Mouse (Mus musculus) MEL (cell line): Measurements from ENCODE around the gene Gldc. TPM values are rescaled to one million over a fixed set of nuclear protein-coding genes. Genes with fewer than 3 reads are reported as not detected.

Experiments used
- DNase-seq: peaks from one replicate; pipeline ENCODE4 v3.0.0; 2011; ENCODE audit warnings: low read depth, low spot score
- H3K27ac ChIP-seq: 2 replicates; pipeline ENCODE4 v1.5.1; 2012; ENCODE audit warnings: low read depth, mild to moderate bottlenecking, control low read depth, low read length, moderate library complexity; ENCODE audit not compliant: control insufficient read depth
- H3K27me3 ChIP-seq, 2 experiments: fragments of 150-350 bp in 1 of 2; sonication (generic) in 1 of 2; 2 replicates each; pipeline ENCODE4 v1.6.1; 2012; ENCODE audit warnings: low read length in 2 of 2, mild to moderate bottlenecking in 2 of 2, improper control_type of control experiment in 1 of 2, moderate library complexity in 1 of 2; ENCODE audit not compliant: insufficient read depth in 2 of 2, control insufficient read depth in 1 of 2
- H3K36me3 ChIP-seq, 2 experiments: 2 replicates each; pipeline ENCODE4 v1.6.1; 2012 to 2014; ENCODE audit warnings: low read length in 2 of 2, improper control_type of control experiment in 1 of 2, inconsistent platforms in 1 of 2, mild to moderate bottlenecking in 1 of 2; ENCODE audit not compliant: insufficient read depth in 2 of 2, control insufficient read depth in 1 of 2
- H3K4me1 ChIP-seq, 2 experiments: fragments of 150-350 bp in 1 of 2; sonication (generic) in 1 of 2; 2 replicates each; pipeline ENCODE4 v1.6.1; 2012; ENCODE audit warnings: low read length in 2 of 2, improper control_type of control experiment in 1 of 2, mild to moderate bottlenecking in 1 of 2; ENCODE audit not compliant: insufficient read depth in 2 of 2, control insufficient read depth in 1 of 2
- H3K4me3 ChIP-seq, 2 experiments: fragments of 150-350 bp in 1 of 2; sonication (generic) in 1 of 2; 2 replicates each; pipeline ENCODE4 v1.5.1; 2012; ENCODE audit warnings: low read depth in 2 of 2, low read length in 2 of 2, mild to moderate bottlenecking in 2 of 2, moderate library complexity in 2 of 2, control low read depth in 1 of 2, improper control_type of control experiment in 1 of 2; ENCODE audit not compliant: control insufficient read depth in 1 of 2, insufficient read depth in 1 of 2
- H3K79me2 ChIP-seq: 2 replicates; pipeline ENCODE4 v1.6.1; 2012; ENCODE audit warnings: mild to moderate bottlenecking, low read length, moderate library complexity; ENCODE audit not compliant: control insufficient read depth, poor library complexity, insufficient read depth
- H3K9ac ChIP-seq: 2 replicates; pipeline ENCODE4 v1.6.1; 2012; ENCODE audit warnings: low read depth, mild to moderate bottlenecking, control low read depth, low read length, moderate library complexity; ENCODE audit not compliant: control insufficient read depth, poor library complexity, severe bottlenecking
- H3K9me3 ChIP-seq: fragments of 150-350 bp; sonication (generic); replicated peaks from 2 replicates; pipeline ENCODE4 v1.6.1; 2012; ENCODE audit warnings: mild to moderate bottlenecking, low read length, improper control_type of control experiment, moderate library complexity; ENCODE audit not compliant: insufficient read depth
- ELF1 ChIP-seq: IDR thresholded peaks from 2 replicates; pipeline ENCODE4 v1.6.1; 2014; ENCODE audit warnings: low read depth, mild to moderate bottlenecking, inconsistent platforms, low read length, improper control_type of control experiment, moderate library complexity
- GABPA ChIP-seq: IDR thresholded peaks from 2 replicates; pipeline ENCODE4 v1.6.1; 2012; ENCODE audit warnings: low read depth, mild to moderate bottlenecking, inconsistent platforms, low read length, improper control_type of control experiment, moderate library complexity
- GATA1 ChIP-seq: IDR thresholded peaks from 2 replicates; pipeline ENCODE4 v1.6.1; 2011; ENCODE audit warnings: low read depth, low read length, improper control_type of control experiment
- HCFC1 ChIP-seq: IDR thresholded peaks from 2 replicates; pipeline ENCODE4 v1.6.1; 2012; ENCODE audit warnings: low read depth, mild to moderate bottlenecking, inconsistent platforms, low read length, improper control_type of control experiment, moderate library complexity
- JUND ChIP-seq: IDR thresholded peaks from 2 replicates; pipeline ENCODE4 v1.6.1; 2011; ENCODE audit warnings: low read depth, mild to moderate bottlenecking, improper control_type of control experiment, low read length
- MAZ ChIP-seq: IDR thresholded peaks from 2 replicates; pipeline ENCODE4 v1.6.1; 2012; ENCODE audit warnings: low read depth, mild to moderate bottlenecking, inconsistent platforms, low read length, improper control_type of control experiment
- MEF2A ChIP-seq: IDR thresholded peaks from 2 replicates; pipeline ENCODE4 v1.6.1; 2014; ENCODE audit warnings: low read depth, mild to moderate bottlenecking, inconsistent platforms, low read length, improper control_type of control experiment; ENCODE audit not compliant: poor library complexity, insufficient replicate concordance, severe bottlenecking; ENCODE audit errors: extremely low read depth
- RCOR1 ChIP-seq: IDR thresholded peaks from 2 replicates; pipeline ENCODE4 v1.6.1; 2012; ENCODE audit warnings: low read depth, mild to moderate bottlenecking, inconsistent platforms, low read length, improper control_type of control experiment
- SMC3 ChIP-seq: IDR thresholded peaks from 2 replicates; pipeline ENCODE4 v1.6.1; 2011; ENCODE audit warnings: low read depth, low read length, improper control_type of control experiment
- UBTF ChIP-seq: IDR thresholded peaks from 2 replicates; pipeline ENCODE4 v1.6.1; 2012; ENCODE audit warnings: low read depth, mild to moderate bottlenecking, inconsistent platforms, low read length, improper control_type of control experiment, moderate library complexity, borderline replicate concordance; ENCODE audit not compliant: insufficient read depth
- USF1 ChIP-seq: IDR thresholded peaks from 2 replicates; pipeline ENCODE4 v1.6.1; 2014; ENCODE audit warnings: low read depth, mild to moderate bottlenecking, inconsistent platforms, low read length, improper control_type of control experiment, moderate library complexity
- ZMIZ1 ChIP-seq: IDR thresholded peaks from 2 replicates; pipeline ENCODE4 v1.6.1; 2012; ENCODE audit warnings: low read depth, mild to moderate bottlenecking, inconsistent platforms, low read length, improper control_type of control experiment, moderate library complexity
- polyA plus RNA-seq, 2 experiments: library from polyadenylated mRNA; stranded (reverse) in 1 of 2; unstranded in 1 of 2; fragments of >175 nt in 1 of 2; fragments of >200 nt in 1 of 2; gene quantifications; 2 replicates each; pipeline versions ENCODE4 v1.2.1 to v1.2.4; 2012; ENCODE audit warnings: low replicate concordance in 2 of 2, low read depth in 1 of 2; ENCODE audit not compliant: insufficient read length in 2 of 2, insufficient read depth in 1 of 2, missing spikeins in 1 of 2
- total RNA-seq: library from RNA; depleted of rRNA; stranded (reverse); fragments of 300-350 nt; gene quantifications from 2 replicates; pipeline ENCODE4 v1.2.3, GENCODE M21; 2012

Gene Gldc
- total and polyA plus RNA-seq, 3 experiments: 0.04 to 1.2 TPM; not detected in 1

- no peak overlapping the region for H3K9ac ChIP-seq
- no peaks in the 10 kb centered on the region for H3K36me3 ChIP-seq
- no peak for DNase-seq
- H3K4me3 ChIP-seq: no peak overlapping the region
- no peak overlapping the region for H3K27ac ChIP-seq
- no peak for TF ChIP-seq ELF1
- TF ChIP-seq MEF2A: no peak
- TF ChIP-seq MAZ: no peak
- no peak for TF ChIP-seq RCOR1
- no peaks in the 10 kb centered on the region for H3K79me2 ChIP-seq
- no peaks in the 10 kb centered on the region for H3K4me1 ChIP-seq
- no peaks in the 10 kb centered on the region for H3K27me3 ChIP-seq
- H3K9me3 ChIP-seq: no peaks in the 10 kb centered on the region
These were observed 19.8 kb upstream of the Gldc start for GRCm38 (mm10) chr19:30194999-30195398.

DNA sequence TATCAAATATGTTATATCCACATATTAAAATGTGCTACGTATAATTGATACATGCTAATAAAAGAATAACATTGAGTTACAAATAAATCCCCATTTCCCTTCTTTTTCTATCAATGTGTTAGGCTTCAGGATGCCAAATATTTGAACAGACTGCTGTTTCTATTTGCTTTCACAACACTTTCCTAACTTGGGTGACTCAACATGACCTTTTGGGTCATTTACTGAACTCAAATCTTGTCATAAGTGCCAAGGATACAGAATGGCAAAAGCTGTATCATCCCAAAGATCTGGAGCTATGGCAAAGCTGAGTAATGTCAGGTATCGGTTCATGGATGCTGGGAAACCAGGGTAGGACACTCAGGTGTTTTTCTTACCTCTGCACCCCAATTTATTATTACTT lies 12.0 kb upstream of the Gldc start:
- no peak for TF ChIP-seq GATA1
- TF ChIP-seq JUND: no peak
- TF ChIP-seq SMC3: no peak
- TF ChIP-seq GABPA: no peak
- TF ChIP-seq, all 39 proteins: peak for 0
- Histone ChIP-seq H3K36me3 (no peaks in the 10 kb centered on the region), H3K79me2 (no peaks in the 10 kb centered on the region), H3K27me3 (no peaks in the 10 kb centered on the region), H3K27ac (no peak overlapping the region), H3K9ac (no peak overlapping the region), H3K9me3 (no peaks in the 10 kb centered on the region), H3K4me3 (no peak overlapping the region), H3K4me1 (no peaks in the 10 kb centered on the region)
- no peak for DNase-seq

DNA sequence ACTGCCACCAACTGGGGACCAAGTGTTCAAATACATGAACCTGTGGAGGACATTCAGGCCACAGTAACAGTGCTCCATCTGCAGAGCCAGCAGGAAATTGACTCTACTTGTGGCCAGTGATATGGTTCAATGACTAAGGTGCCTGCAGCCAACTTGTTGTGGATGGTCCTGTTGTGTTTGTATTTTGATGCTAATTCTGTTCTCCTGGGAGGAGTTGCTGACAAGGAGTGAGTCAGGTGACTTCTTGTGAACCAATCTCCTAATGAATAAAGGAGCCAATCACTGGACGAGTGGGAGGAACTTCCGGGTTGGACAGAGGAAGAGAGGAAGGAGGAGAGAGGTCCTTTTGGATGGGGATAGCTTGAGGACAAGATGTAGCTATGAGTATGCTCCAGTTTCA lies 10.3 kb upstream of the Gldc start:
- no peak overlapping the region for H3K27ac ChIP-seq
- no peaks in the 10 kb centered on the region for H3K4me1 ChIP-seq
- no peaks in the 10 kb centered on the region for H3K9me3 ChIP-seq
- H3K27me3 ChIP-seq: no peaks in the 10 kb centered on the region
- H3K9ac ChIP-seq: no peak overlapping the region
- no peak overlapping the region for H3K4me3 ChIP-seq
- no peaks in the 10 kb centered on the region for H3K36me3 ChIP-seq
- no peak for DNase-seq
- H3K79me2 ChIP-seq: no peaks in the 10 kb centered on the region
- TF ChIP-seq USF1 (no peak), UBTF (no peak), HCFC1 (no peak), ZMIZ1 (no peak)
